Mouse (Mus musculus) MEL (cell line): ENCODE measurements around the gene Tppp.

ENCODE experiments used
- CTCF ChIP-seq, 3 experiments: IDR thresholded peaks in 2 of 3; conservative IDR thresholded peaks in 1 of 3; 2 replicates each; pipeline ENCODE4 v1.5.1; 2011 to 2012; ENCODE audit warnings: low read length in 3 of 3, low read depth in 2 of 3, mild to moderate bottlenecking in 2 of 3, improper control_type of control experiment in 1 of 3, inconsistent platforms in 1 of 3, mixed read lengths in 1 of 3, moderate library complexity in 1 of 3; ENCODE audit not compliant: control insufficient read depth in 1 of 3, insufficient read depth in 1 of 3, poor library complexity in 1 of 3, severe bottlenecking in 1 of 3
- KAT2A ChIP-seq: conservative IDR thresholded peaks from 2 replicates; pipeline ENCODE4 v1.6.1; 2012; ENCODE audit warnings: low read depth, low read length, improper control_type of control experiment, inconsistent platforms
- SIN3A ChIP-seq: IDR thresholded peaks from 2 replicates; pipeline ENCODE4 v1.6.1; 2012; ENCODE audit warnings: low read length, improper control_type of control experiment, inconsistent platforms

- no peak for TF ChIP-seq CTCF (IDR thresholded peaks at IDR 0.05 in 2 of 3, conservative IDR thresholded peaks at IDR 0.05 in 1 of 3; ENCODE audit: control insufficient read depth in 1 of 3, insufficient read depth in 1 of 3, low read depth in 2 of 3, low read length in 3 of 3, poor library complexity in 1 of 3, severe bottlenecking in 1 of 3)
- TF ChIP-seq SIN3A = no peak
- TF ChIP-seq KAT2A = no peak
Observed at GRCm38 (mm10) chr13:74025151-74026081, 16.2 kb downstream of the Tppp start.
